Mouse (Mus musculus) right cerebral cortex, adult 2 months (tissue): ENCODE measurements around the gene Flvcr2.

ENCODE experiments used
- DNase-seq, 2 experiments: peaks; one replicate each; pipeline ENCODE4 v3.0.0; 2021 to 2022; ENCODE audit warnings: low spot score in 2 of 2

The Flvcr2 gene

GRCm38 (mm10) chr12:85794094-85794493 lies 47.8 kb downstream of the Flvcr2 start:
- DNase-seq = no peak

DNA sequence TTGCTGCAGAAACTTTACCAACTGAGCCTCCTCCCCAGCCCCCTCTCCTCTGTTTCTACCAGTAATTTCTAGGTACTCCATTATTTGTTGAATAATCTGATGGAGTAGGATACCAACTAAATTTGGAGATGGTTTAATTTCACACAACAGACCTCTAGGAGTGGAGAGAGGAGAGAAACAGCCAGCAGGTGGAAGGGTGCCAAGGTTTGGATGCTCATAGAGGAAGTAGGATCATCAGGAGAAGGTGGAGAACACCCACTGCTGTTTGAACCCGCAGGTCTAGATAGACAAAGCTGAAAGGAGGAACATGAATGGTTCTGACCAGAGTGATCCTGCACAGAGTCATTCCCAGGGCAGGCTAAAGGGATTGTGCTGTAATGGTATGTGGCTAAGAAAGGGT lies 49.2 kb downstream of the Flvcr2 start:
- DNase-seq = no peak

DNA sequence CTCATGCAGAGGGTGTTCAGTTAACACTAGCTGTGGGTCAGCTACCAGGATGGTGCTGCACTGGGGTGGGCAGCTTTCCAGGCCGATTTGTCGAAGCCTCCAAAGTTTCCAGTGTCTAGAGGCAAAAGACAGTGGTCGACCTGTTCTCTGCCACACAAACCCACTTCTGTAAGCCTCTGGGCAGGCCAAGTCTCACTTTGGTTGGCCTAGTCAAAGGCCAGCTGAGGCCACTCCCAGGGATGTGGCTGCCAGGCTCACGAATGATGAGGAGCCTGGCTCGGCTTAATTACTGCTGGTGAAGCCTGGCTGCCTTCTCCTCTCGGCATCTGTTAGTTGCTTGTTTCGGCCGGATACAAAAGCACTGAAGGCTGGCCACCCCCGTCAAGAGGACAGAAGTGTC lies 53.7 kb downstream of the Flvcr2 start:
- no peak for DNase-seq

DNA sequence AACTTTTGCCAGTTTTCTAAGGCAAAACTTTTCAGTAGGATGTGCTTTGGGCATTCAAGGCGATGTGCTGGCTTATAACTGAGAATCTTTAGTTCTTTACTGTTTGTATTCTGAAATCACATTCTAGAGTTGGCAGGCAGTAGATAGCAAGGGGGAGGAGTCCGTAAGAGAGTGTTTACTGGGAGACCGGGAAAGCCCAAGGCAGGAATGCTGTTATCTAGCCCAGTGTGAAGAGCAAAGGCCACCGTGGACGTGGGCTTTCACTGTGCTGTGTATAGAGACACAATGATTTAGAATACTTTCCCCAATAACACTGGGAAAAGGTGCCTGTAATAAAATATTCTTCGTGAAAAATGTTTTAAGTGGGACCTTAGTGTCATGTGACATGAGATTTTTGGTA lies 63.4 kb downstream of the Flvcr2 start:
- DNase-seq = no peak

DNA sequence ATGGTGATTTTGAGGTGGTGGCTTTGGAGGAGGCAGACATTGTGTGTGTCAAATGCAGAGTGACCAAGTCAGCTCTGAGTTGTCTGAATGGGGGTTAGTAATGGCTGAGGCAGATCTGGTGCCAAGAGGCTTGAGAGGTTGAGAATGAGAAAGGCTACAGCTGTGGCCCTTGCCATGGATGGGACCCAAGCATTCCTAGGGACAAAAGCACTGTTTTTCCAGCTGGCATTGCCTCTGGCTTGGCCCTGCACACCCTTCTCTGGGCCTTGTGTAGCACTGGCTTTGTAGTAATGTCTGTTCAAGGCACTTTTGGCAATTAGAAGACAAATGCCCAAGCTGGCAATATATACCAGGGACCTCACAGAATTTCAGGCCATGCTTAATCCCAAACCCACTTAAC lies 64.6 kb downstream of the Flvcr2 start:
- no peak for DNase-seq

GRCm38 (mm10) chr12:85811676-85812075 lies 65.3 kb downstream of the Flvcr2 start:
- no peak for DNase-seq

DNA sequence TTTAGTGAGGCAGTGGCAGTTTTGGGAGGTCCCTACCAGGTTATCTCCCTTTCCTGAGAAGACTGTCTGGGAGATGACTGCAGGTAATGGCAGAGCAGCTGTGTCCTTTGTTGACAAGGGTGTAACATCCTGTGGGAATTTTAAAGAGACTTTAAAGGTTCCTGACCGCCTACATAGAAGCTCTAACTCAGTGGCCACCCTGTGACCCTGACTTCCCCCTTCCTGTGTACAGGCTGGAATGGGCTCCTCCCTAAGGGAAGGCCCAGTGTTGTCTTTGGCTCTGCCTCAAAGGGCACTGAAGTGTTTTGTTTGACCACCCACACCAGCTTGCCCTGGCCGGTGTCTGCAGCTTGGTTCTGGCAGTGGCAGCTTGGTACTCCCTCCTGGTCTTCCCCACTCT lies 67.3 kb downstream of the Flvcr2 start:
- no peak for DNase-seq

GRCm38 (mm10) chr12:85822051-85822450 lies 75.7 kb downstream of the Flvcr2 start:
- DNase-seq = no peak

GRCm38 (mm10) chr12:85824438-85825264 lies 78.3 kb downstream of the Flvcr2 start, which contains the start of the genes Erg28 and Ttll5:
Gene Erg28, minus strand, starts transcription at chr12:85824550.
Gene Ttll5, plus strand, starts transcription at chr12:85824659.
- DNase-seq = peak; percentile 95 to 97

- DNase-seq = no peak
These were observed 79.0 kb downstream of the Flvcr2 start for GRCm38 (mm10) chr12:85825361-85825760.

GRCm38 (mm10) chr12:85825822-85826221 lies 79.5 kb downstream of the Flvcr2 start:
- DNase-seq = no peak

DNA sequence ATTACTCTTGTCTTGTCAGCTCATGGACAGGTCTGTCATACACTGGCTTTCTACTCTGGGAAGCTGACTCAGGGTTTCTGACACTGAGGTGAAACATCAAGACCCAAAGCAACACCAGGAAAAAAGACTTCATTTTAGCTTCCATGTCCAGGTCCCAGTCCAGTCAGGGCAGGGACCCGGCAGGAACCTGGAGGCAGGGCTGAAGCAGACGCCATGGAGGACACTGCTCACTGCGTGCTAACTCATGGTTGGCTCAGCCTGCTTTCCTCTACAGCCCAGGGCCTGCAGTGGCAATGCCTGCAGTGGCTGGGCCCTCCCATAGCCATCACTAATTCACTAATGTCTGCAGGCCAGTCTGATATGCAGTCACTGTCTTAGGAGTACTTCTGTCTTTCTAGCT lies 82.5 kb downstream of the Flvcr2 start:
- DNase-seq = no peak

DNA sequence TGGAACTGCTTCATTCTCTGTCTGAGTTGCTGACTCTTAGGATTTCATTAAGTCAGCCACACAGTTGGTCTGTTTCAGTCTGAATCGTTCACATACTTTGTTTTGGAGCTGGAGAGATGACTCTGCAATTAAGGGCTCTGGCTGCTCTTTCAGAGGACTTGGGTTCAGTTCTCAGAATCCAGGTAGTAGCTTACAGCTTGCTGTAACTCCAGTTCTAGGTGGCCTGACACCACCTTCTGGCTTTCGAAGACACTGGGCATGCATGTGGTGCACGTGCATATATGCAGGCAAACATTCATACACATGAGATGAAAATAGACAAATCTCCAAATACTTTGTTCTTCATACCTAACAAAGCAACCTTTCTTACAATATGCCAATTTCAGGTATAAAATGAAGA lies 83.5 kb downstream of the Flvcr2 start:
- DNase-seq = no peak

DNA sequence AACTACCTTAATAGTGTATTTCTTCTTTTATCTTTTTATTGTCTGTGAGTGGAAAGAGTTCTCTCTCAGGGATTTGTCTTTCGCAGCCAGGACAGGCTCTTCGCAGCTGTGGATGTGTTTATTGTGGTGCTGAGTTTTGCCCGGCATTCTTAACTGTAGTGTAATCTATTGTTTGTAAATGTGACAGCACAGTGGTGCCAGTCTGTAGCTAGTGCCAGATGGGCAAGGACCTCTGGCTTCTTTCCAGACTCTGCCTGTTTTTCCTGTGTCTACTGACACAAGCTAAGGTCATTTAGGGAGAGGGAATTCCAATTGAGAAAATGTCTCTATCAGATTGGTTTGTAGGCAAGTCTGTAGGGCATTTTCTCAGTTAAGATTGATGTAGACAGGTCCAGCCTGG lies 84.4 kb downstream of the Flvcr2 start:
- DNase-seq = no peak

DNA sequence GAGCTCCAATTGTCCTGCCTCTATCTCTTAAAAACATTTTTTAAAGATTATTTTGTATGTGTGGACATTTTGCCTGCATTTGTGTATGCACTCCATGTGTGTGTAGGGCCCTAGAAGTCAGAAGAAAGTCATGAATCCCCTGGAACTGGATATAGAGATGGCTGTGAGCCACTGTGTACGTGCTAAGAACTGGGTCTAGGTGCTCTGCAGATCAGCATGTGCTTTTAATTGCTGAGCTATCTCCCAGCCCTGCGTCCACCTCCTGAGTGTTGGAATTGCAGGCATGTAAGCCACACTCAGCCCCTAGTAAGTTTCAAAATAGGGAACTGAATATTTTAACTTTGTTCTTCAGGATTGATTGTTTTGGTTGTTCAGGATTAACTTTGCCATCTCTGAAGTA lies 88.2 kb downstream of the Flvcr2 start:
- DNase-seq = no peak

DNA sequence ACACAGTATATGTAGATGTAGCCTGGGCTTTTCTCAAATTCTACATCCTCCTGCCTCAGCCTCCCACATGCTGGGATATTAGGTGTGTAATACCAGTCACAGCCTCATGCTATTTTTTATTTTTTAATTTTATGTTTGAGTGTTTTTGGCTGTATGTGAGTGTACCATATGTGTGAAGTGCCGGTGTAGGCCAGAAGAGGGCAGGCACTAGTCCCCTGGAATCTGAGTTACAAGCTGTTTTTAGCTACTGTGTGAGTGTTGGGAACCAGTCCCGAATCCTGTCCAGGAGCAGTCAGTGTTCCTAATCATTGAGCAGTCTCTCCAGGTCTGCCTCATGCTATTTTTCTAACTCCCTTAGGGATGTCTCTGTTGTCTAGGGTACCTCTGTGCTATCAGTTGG lies 91.4 kb downstream of the Flvcr2 start:
- DNase-seq = no peak

DNA sequence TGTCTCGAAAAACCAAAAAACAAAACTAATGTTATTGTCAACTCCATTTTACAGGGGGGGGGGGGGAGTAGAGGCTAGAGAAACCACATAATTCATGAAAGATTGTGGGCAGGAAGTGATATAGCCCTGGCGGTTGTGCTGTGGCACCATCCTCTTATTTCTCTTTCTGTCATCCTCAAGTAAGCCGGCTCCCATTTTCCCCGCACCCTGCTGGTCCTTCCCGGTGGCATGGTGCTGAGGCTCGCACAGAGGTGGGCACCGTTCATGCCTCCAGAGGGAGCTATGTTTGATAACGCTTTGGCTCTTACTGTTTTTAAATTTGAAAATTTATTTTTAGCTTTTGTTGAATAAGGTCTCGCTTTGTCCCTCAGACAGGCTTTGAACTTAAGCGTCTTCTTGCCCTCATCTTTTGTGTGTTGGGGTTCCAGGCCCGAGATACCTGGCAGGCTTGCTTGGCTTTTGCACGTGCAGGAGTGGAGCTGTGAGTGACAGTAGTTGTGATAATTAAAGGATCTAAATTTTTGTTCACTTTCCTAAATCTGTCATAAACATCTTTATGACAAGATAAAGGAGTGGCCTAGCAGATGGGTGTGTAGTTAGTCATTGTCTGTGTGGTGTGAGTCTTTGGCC lies 93.1 kb downstream of the Flvcr2 start:
- no peak for DNase-seq

- DNase-seq = peak; percentile 49 to 52
These were observed 102.0 kb downstream of the Flvcr2 start for GRCm38 (mm10) chr12:85848164-85848958.

GRCm38 (mm10) chr12:85850661-85851060 lies 104.3 kb downstream of the Flvcr2 start:
- DNase-seq = no peak

DNA sequence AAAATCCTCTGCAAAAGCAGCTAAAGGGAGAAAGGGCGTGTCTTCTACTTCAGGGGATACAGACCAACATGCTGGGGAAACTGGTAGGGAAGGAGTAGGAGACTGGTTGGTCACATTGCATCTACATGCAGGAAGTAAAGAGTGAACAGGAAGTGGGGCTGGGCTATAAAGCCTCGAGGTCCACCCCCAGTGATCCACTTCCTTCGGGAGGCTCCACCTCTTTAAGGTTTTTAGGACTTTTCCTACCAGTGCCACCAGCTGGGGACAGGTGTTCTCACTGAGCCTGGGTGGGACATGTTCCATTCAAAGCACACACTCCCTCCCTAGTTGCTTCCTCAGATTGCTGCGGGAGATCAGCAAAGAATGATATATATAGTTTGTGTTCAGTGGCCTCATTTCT lies 107.5 kb downstream of the Flvcr2 start:
- DNase-seq = no peak

GRCm38 (mm10) chr12:85854271-85854670 lies 107.9 kb downstream of the Flvcr2 start:
- DNase-seq = no peak

GRCm38 (mm10) chr12:85857300-85857699 lies 111.0 kb downstream of the Flvcr2 start:
- DNase-seq = no peak
